Mouse (Mus musculus): ENCODE results near the gene Ntn3. TPM values are rescaled to one million over a fixed set of nuclear protein-coding genes. Genes with fewer than 3 reads are reported as not detected.

Gene Ntn3
- 1.7 and 2.5 TPM in 2 replicates for polyA plus RNA-seq (2021; fragmentation: Nextera tagmentation)
- long read RNA-seq, experiment 1, full-length matches to known transcripts = 1 of 1 reads
- long read RNA-seq, experiment 1, partial matches to known transcripts = 0 of 1 reads
- long read RNA-seq, experiment 1, other reads (novel, unspliced or antisense) = 0 of 1 reads
- long read RNA-seq, experiment 2, full-length matches to known transcripts = 9 of 13 reads
- long read RNA-seq, experiment 2, partial matches to known transcripts = 0 of 13 reads
- long read RNA-seq, experiment 2, other reads (novel, unspliced or antisense) = 4 of 13 reads

DNA sequence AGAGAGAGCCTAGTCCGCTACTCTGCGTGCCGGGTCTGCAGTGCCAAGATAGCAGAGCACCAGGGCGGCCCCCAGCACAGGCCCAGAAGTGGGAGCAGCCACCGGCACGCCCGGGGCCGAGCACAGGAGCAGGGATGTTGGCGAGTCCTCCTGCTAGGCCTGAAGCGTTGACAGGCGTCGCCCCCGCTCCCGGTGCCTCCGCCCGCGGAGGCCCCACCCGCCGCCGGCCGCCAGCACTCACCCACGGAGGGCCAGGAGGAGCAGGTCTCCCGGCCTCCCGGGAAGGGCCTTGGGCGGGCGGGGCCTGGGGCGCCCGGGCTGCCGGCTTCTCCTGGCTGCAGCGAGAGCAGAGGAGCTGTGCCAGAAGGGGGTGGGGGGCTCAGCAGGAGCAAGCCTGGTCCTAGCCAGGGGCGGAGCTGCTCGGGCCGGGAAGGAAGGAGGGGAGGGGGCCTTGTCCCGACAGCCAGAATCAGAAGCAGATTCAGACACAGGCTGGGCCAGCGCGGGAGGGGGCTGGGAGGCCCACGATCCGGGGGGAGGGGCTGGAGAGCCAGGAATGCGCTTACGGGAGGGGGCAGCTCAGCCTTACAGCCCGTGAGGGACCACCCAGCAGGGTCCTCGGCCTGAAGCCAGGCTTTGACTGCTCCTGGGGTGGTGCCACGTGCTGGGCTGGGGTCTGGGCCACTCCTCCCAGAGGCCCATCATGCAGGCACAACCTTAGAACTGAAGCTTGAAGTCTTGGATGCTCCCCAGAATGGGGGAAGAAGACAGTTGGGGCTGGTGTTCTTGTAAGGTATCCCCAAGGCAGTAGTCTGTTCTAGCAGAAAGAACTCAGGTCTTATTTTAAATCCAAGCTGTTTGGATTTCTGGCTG is at the start of gene Ntn3:
Gene Ntn3, minus strand, starts transcription at position 489 of the 873 bp plus-strand sequence.

DNA sequence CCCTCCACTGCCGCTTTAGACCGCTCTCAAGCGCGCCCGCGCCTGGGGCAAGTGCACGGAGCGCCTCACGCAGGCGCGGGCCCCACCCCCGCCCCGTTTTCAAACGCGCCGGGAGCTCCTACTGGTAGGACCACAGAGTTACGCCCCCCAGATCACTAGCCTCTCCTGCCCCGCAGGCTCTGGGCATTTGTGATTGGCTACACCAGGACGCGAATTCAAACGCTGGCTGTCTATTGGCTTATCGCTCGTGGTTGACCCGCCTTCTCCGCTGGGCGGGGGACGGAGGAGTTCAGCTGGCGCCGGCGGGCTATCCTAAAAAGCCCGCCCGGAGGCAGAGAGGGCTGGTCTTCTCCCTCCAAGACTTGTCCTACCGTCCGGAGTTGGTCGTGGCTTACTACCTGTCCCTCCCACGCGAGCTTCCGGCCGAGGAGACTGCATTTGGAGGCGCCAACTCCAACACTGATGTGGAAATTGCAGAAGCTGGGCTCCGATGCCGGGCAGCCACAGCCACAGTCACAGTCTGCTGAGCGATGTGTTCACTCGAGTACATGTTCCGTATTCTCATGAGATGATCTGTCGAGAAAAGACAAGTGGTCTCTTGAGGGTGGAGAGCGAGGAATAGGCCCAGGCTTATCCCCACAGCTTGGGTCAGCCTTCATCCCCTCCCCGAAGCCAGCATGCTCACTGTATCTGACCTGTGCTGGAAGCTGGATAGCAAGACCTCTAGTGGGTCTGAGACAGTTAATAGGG is 42.2 kb upstream of the Ntn3 start, which contains the start of gene Ccnf:
Gene Ccnf, minus strand, starts transcription at position 165 of the 750 bp plus-strand sequence.

DNA sequence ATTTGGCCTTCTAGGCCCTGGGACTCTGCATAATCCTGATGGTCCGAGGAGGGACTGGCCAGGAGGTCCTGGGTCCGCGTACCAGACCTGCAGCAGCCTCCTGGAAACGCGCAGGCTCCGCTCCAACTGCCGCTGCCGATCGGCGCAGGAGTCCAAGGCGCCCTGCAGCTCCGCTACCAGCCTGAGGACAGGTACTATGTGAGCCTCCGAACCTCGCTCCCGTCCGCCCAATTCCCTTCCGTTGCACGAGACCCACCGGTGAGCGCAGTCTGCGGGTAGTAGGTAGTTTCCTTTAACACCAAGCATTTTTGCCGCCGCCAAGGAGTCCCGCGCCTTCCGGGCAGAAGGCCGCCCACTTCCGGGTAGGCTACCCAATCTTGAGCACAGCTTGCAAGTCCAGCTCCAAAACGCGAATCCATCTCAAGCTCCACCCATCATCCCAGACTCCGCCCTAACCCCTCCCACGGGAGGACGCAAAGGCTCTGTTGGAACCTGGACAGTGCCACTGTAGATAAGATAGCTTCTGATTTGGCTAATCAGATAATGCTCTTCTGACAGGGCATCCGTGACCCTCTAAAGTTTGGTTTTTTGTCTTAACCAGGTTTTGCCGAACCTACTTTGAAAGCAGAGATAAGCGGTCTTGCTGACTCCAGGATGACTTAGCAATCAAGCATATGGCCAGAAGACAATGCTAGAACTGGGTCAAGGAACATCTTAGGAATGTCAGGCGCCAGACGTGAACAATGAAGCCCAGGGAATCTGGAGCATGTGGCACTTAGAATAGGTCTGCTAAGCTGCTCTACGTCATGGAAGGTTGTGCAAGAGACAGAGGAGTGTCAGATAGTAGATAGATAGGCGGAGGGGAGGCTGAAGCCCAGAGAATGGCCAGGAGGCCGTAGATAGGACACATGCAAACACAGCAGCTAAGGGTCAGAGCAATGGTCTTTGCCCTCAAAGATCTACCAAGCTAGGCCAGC is 11.4 kb upstream of the Ntn3 start, which contains the start of gene Tedc2:
Gene Tedc2, minus strand, starts transcription at position 417 of the 977 bp plus-strand sequence.

DNA sequence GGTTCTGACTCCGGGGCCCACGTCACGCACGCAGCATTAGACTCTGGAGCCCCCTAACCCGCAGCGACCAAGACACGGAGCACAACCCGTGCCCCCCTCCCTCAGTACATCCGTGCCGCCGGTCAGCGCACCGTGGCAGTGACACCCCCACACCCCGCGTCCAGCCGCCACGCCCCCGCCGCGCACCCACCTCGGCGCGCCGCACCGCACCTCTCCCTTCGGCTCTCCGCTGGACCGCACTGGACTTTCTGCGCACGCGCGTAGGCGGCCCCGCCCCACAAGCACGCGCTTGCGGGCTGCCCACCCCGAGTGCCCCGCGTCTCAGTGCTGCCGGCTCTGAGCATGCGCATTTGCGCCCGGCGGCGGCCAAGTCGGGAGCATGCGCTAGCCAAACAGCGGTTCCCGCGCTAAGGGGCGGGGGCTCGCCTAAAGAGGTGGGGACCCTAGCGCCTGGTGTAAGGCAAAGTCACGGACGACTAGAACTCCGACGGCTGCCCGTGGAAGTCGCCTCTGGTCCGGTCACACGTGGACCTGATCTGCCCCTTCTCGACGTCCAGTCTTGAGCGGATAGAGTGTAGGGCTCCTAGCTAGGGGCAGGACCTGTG is 3.9 kb downstream of the Ntn3 start, which contains the start of gene Tbc1d24:
Gene Tbc1d24, minus strand, starts transcription at position 279 of the 605 bp plus-strand sequence.

DNA sequence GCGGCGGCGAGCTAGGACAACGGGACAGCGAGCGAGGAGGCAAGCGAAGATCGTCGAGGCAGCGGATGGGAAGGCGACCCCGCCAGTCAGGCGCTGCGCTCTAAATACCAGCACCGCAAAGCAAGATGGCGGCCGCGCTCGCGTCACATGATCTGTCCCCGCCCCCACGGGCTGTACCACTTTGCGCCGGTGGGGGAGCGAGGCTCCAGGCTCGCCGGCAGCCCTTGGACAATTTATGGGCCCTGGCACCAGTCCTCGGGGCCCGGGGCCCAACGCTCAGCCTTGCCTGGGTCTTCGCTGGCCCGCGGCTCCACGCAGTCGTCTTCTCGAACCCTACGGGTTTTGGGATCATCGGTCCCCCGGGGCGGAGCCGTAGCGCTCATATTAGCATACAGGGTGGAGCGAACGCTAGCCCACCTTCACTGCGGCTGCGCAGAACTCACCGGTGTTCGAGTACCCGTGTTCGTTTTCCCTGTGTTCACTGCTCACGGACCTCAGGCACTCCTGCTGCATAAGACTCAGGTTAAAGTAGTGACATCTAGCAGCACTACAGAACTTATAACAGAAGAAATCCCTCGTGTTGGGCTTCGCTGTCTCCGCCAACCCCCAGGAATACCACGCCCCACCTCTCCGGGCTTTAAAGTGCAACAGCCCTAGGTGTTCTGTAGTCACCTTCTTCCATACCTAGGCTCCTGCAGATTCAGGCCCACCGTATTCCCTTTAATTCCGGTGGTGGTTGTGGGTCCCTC is 39.8 kb downstream of the Ntn3 start, which contains the start of gene Atp6v0c:
Gene Atp6v0c, minus strand, starts transcription at position 386 of the 749 bp plus-strand sequence.

DNA sequence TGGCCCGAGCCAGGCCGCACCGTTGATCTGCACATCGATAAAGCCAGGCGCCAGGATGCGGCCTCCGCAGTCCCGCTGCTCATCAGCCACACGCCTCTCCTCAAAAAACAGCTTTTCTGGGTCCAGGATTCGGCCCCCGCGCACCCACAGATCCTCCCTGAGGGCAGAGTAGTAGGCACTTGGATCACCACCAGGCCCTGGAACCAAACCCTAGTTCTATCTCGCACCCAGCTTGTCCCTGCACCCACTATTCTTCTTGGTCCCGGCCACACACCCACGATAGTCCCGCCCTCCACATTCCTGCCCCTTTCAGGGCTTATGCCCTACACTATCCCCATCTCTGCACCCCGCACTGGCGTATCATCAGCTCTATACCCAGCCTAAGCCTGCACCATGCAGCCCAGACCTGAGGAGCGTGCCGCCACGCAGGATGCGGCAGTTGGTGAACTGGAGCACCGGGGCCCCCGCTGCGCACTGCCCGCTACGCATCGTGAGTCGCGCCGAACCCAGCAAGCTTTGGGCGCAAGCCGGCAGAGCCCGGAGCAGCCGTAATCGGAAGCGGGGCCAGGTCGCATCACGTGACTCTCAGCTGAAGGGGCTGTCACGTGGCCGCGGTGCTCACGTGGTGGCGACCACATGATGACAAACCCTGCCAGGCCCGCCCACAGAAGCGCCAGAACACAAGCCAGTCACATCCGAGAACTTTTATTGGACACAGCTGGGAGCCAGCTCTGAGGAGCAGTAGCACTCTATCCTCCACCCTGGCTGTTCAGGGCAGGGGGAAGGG is 46.0 kb downstream of the Ntn3 start, which contains the start of gene Amdhd2:
Gene Amdhd2, minus strand, starts transcription at position 591 of the 787 bp plus-strand sequence.

Small RNA genes within 50 kb of the gene (microRNA-seq; reads per million reads assigned to microRNA genes)
- gene Mir5134 (2.4 reads per million, percentile 5 among the genes with 10 or more reads in this experiment), gene Mir6965 (not detected)

Other genes starting within 250 kb of the Ntn3 start
- 0.21 and 0.34 TPM in 2 replicates for gene Prss30, start 229.0 kb downstream of the Ntn3 start, polyA plus RNA-seq (2021; fragmentation: Nextera tagmentation)
- 0.25 and 0.28 TPM in 2 replicates for gene Prss22, start 211.4 kb downstream of the Ntn3 start, polyA plus RNA-seq (2021; fragmentation: Nextera tagmentation)
- not detected in 2 replicates for gene Prss27, start 171.4 kb downstream of the Ntn3 start, polyA plus RNA-seq (2021; fragmentation: Nextera tagmentation)
- gene Kctd5, start 136.0 kb downstream of the Ntn3 start, polyA plus RNA-seq (2021; fragmentation: Nextera tagmentation) = 28.2 and 31.2 TPM in 2 replicates
- 47.2 and 54.0 TPM in 2 replicates for gene Pdpk1, start 58.6 kb downstream of the Ntn3 start, polyA plus RNA-seq (2021; fragmentation: Nextera tagmentation)
- gene Amdhd2, start 45.8 kb downstream of the Ntn3 start, polyA plus RNA-seq (2021; fragmentation: Nextera tagmentation) = 28.9 and 38.4 TPM in 2 replicates
- gene Atp6v0c, start 39.8 kb downstream of the Ntn3 start, polyA plus RNA-seq (2021; fragmentation: Nextera tagmentation) = 2,331 and 2,377 TPM in 2 replicates
- 13.4 and 14.3 TPM in 2 replicates for gene Tbc1d24, start 4.0 kb downstream of the Ntn3 start, polyA plus RNA-seq (2021; fragmentation: Nextera tagmentation)
- gene Tedc2, start 11.3 kb upstream of the Ntn3 start, polyA plus RNA-seq (2021; fragmentation: Nextera tagmentation) = 6.3 and 6.7 TPM in 2 replicates
- 1.6 and 2.0 TPM in 2 replicates for gene Ccnf, start 42.0 kb upstream of the Ntn3 start, polyA plus RNA-seq (2021; fragmentation: Nextera tagmentation)
- 0.21 and 0.36 TPM in 2 replicates for gene Abca17, start 141.5 kb upstream of the Ntn3 start, polyA plus RNA-seq (2021; fragmentation: Nextera tagmentation)
- gene Abca3, start 142.4 kb upstream of the Ntn3 start, polyA plus RNA-seq (2021; fragmentation: Nextera tagmentation) = 14.0 and 19.0 TPM in 2 replicates
- gene Rnps1, start 205.0 kb upstream of the Ntn3 start, polyA plus RNA-seq (2021; fragmentation: Nextera tagmentation) = 101 and 105 TPM in 2 replicates
- 89.4 and 98.3 TPM in 2 replicates for gene Eci1, start 217.1 kb upstream of the Ntn3 start, polyA plus RNA-seq (2021; fragmentation: Nextera tagmentation)
- gene Dnase1l2, start 233.6 kb upstream of the Ntn3 start, polyA plus RNA-seq (2021; fragmentation: Nextera tagmentation) = 0.18 and 0.29 TPM in 2 replicates